ENCODE assay signal across 9 mouse cellular contexts in the genomic region with DNA sequence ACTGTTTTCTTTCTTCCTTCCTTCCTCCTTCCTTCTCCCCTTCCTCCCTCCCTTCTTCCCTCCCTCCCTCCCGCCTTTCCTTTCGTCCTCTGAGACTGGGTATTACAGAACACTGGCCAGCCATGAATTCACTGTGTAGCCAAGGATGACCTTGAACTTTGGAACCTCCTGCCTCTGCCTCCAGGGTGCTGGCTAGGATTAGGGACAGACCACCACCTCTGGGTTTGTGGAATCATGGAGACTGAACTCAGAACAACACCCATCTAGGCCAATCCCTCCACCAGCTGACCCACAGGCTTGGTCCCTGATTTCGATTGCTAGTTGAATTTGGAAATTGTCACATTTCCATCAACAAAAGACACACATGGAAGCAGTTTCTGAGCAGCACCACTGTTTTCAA. TPM values are rescaled to one million over a fixed set of nuclear protein-coding genes. Genes with fewer than 3 reads are reported as not detected.
DNase-seq lines count a peak whose midpoint lies in the region; ATAC-seq and TF ChIP-seq lines count a peak whose summit lies in the region.
"Had no signal": no experiment of that assay in that cellular context is flagged by ENCODE, and none has a peak within 500 bp of the region (broad histone marks: within the 10 kb centered on the region; RNA-seq: fewer than 3 reads in every experiment).

No protein-coding gene starts in this region.

- no peak overlapping the region for H3K9ac ChIP-seq in hindbrain, embryonic 12.5 days
- H3K9ac ChIP-seq in hindbrain, embryonic 16.5 days (ENCODE audit: low read depth, low read length), result no peak overlapping the region
- H3K9ac ChIP-seq: liver, embryonic 12.5 days had no signal

- WGBS in hindbrain, embryonic 12.5 days, result 55% methylated on average over 3 of the region's 3 CpGs
- WGBS in hindbrain, embryonic 16.5 days, result 34% methylated on average over 3 of the region's 3 CpGs
- WGBS in limb, embryonic 10.5 days, result 66% methylated on average over 3 of the region's 3 CpGs

- no peak for ATAC-seq in hindbrain, embryonic 12.5 days (ENCODE audit: low FRiP score)
- ATAC-seq in hindbrain, embryonic 16.5 days, result no peak
- ATAC-seq: liver, embryonic 12.5 days had no signal

- no peaks in the 10 kb centered on the region for H3K27me3 ChIP-seq in hindbrain, embryonic 12.5 days
- 0 out of 2 replicates have a peak, but pooled peaks cover 2% of the 10 kb centered on the region for H3K27me3 ChIP-seq in hindbrain, embryonic 16.5 days (replicated peaks; ENCODE audit: control insufficient read depth, insufficient read depth, low read length)
- H3K27me3 ChIP-seq in E14TG2a.4 (ENCODE audit: insufficient read depth, low read length), result no peaks in the 10 kb centered on the region
- H3K27me3 ChIP-seq in limb, embryonic 10.5 days (ENCODE audit: low read depth, poor library complexity, severe bottlenecking), result no peaks in the 10 kb centered on the region
- H3K27me3 ChIP-seq: liver, embryonic 12.5 days had no signal

- no peak overlapping the region for H3K4me3 ChIP-seq in hindbrain, embryonic 12.5 days
- H3K4me3 ChIP-seq in hindbrain, embryonic 16.5 days (ENCODE audit: low read length), result no peak overlapping the region
- peak overlapping the region; percentile 62; the same call in 1 of the 2 replicates for H3K4me3 ChIP-seq in E14TG2a.4 (replicated peaks; ENCODE audit: low read length)
- H3K4me3 ChIP-seq in brown adipose tissue, adult 24 weeks (ENCODE audit: insufficient read depth, low read depth, low read length), result no peak overlapping the region
- no peak overlapping the region for H3K4me3 ChIP-seq in limb, embryonic 10.5 days
- H3K4me3 ChIP-seq: liver, embryonic 12.5 days had no signal

- no peak for DNase-seq in limb, embryonic 10.5 days (ENCODE audit: low spot score)
- DNase-seq in gastrocnemius, postnatal 14 days, result no peak
- no peak for DNase-seq in layer of hippocampus, postnatal 10 days (ENCODE audit: low spot score in 2 of 2)
- DNase-seq: adrenal gland, postnatal 14 days had no signal

- no peak for TF ChIP-seq CTCF in E14TG2a.4 (conservative IDR thresholded peaks at IDR 0.05; ENCODE audit: low read length)

- no peaks in the 10 kb centered on the region for H3K36me3 ChIP-seq in hindbrain, embryonic 12.5 days
- H3K36me3 ChIP-seq in hindbrain, embryonic 16.5 days (ENCODE audit: control insufficient read depth, insufficient read depth, low read length), result no peaks in the 10 kb centered on the region
- H3K36me3 ChIP-seq in E14TG2a.4 (ENCODE audit: insufficient read depth, low read length), result peaks cover 8% of the 10 kb centered on the region
- H3K36me3 ChIP-seq in limb, embryonic 10.5 days, result no peaks in the 10 kb centered on the region
- H3K36me3 ChIP-seq: liver, embryonic 12.5 days had no signal

- no peaks in the 10 kb centered on the region for H3K9me3 ChIP-seq in hindbrain, embryonic 12.5 days (replicated peaks)
- no peaks in the 10 kb centered on the region for H3K9me3 ChIP-seq in hindbrain, embryonic 16.5 days (ENCODE audit: control insufficient read depth, low read length)
- no peaks in the 10 kb centered on the region for H3K9me3 ChIP-seq in E14TG2a.4 (ENCODE audit: low read length)
- H3K9me3 ChIP-seq in limb, embryonic 10.5 days (replicated peaks), result no peaks in the 10 kb centered on the region
- H3K9me3 ChIP-seq: liver, embryonic 12.5 days had no signal

- no peak overlapping the region for H3K4me2 ChIP-seq in hindbrain, embryonic 12.5 days (replicated peaks)
- H3K4me2 ChIP-seq in hindbrain, embryonic 16.5 days (ENCODE audit: low read length), result no peak overlapping the region
- H3K4me2 ChIP-seq: liver, embryonic 12.5 days had no signal

- intact Hi-C loops in gastrocnemius, postnatal 14 days (cut with DNase I; ENCODE audit: low total_unique reads), result no loop called here

- H3K4me1 ChIP-seq in hindbrain, embryonic 12.5 days, result peaks cover 8% of the 10 kb centered on the region
- H3K4me1 ChIP-seq in hindbrain, embryonic 16.5 days (ENCODE audit: control insufficient read depth, insufficient read depth, low read depth, low read length), result peaks cover 4% of the 10 kb centered on the region
- H3K4me1 ChIP-seq in E14TG2a.4 (replicated peaks; ENCODE audit: low read depth, low read length), result peaks cover 93% of the 10 kb centered on the region
- peaks cover 2% of the 10 kb centered on the region; the same call in 1 of the 2 replicates for H3K4me1 ChIP-seq in brown adipose tissue, adult 24 weeks (ENCODE audit: control insufficient read depth, insufficient read depth, insufficient read length, low read length)
- H3K4me1 ChIP-seq in limb, embryonic 10.5 days, result peaks cover 31% of the 10 kb centered on the region

- peak overlapping the region; percentile 3; the same call in 1 of the 2 replicates for H3K27ac ChIP-seq in hindbrain, embryonic 12.5 days
- no peak overlapping the region for H3K27ac ChIP-seq in hindbrain, embryonic 16.5 days (ENCODE audit: low read depth, low read length)
- peak overlapping the region; percentile 87 for H3K27ac ChIP-seq in brown adipose tissue, adult 24 weeks (replicated peaks; ENCODE audit: low read depth, low read length)
- H3K27ac ChIP-seq in limb, embryonic 10.5 days, result peak overlapping the region; percentile 63
- H3K27ac ChIP-seq: liver, embryonic 12.5 days had no signal

RNA-seq across cellular contexts. Expression of a gene that starts 49.1 kb away (rescaled TPM):
- 16.5 and 18.9 TPM in 2 replicates for polyA plus RNA-seq in hindbrain, embryonic 12.5 days (2016; fragmentation: Nextera tagmentation; extraction: Ambion mirVana)
- 16.2 and 17.4 TPM in 2 replicates for polyA plus RNA-seq in hindbrain, embryonic 16.5 days (2015; fragmentation: Nextera tagmentation; extraction: Ambion mirVana)
- polyA plus RNA-seq in brown adipose tissue, adult 24 weeks (2012; ENCODE audit: insufficient read depth, insufficient read length, missing spikeins), result 9.6 and 39.2 TPM in 2 replicates
- 10.3 and 13.4 TPM in 2 replicates for polyA plus RNA-seq in limb, embryonic 10.5 days (2016; fragmentation: Nextera tagmentation; extraction: Ambion mirVana)
- total RNA-seq in gastrocnemius, postnatal 14 days (2021), result 10 to 100 TPM; 18.1 to 18.6 TPM
- total RNA-seq in layer of hippocampus, postnatal 10 days (2021), result 10 to 100 TPM; 21.7 to 22.2 TPM
